Mouse (Mus musculus) forebrain, embryonic 16.5 days (tissue): ENCODE data around the gene Oprm1. TPM values are rescaled to one million over a fixed set of nuclear protein-coding genes. Genes with fewer than 3 reads are reported as not detected.

Experiments used
- ATAC-seq: fragments of 200-750 bp; cut with Nextera tagmentation; 2 replicates; pipeline ENCODE4 v1.8.0; 2017; ENCODE audit warnings: mild to moderate bottlenecking, moderate library complexity
- H3K27ac ChIP-seq: fragments of 300-500 bp; sonication (generic); 2 replicates; pipeline ENCODE4 v1.5.1; 2014; ENCODE audit warnings: low read length, control low read depth
- H3K27me3 ChIP-seq: fragments of 300-500 bp; sonication (generic); replicated peaks from 2 replicates; pipeline ENCODE4 v1.6.1; 2014; ENCODE audit warnings: low read length; ENCODE audit not compliant: control insufficient read depth, insufficient read depth
- H3K36me3 ChIP-seq: fragments of 300-500 bp; sonication (generic); 2 replicates; pipeline ENCODE4 v1.6.1; 2014; ENCODE audit not compliant: control insufficient read depth, insufficient read depth
- H3K4me1 ChIP-seq: fragments of 300-500 bp; sonication (generic); replicated peaks from 2 replicates; pipeline ENCODE4 v1.6.1; 2014; ENCODE audit warnings: low read length; ENCODE audit not compliant: control insufficient read depth, insufficient read depth
- H3K4me2 ChIP-seq: fragments of 300-500 bp; sonication (generic); 2 replicates; pipeline ENCODE4 v1.6.1; 2014; ENCODE audit warnings: mild to moderate bottlenecking, low read length, control low read depth
- H3K4me3 ChIP-seq: fragments of 300-500 bp; sonication (generic); replicated peaks from 2 replicates; pipeline ENCODE4 v1.5.1; 2014; ENCODE audit warnings: mild to moderate bottlenecking, low read length, control low read depth
- H3K9ac ChIP-seq: fragments of 300-500 bp; sonication (generic); replicated peaks from 2 replicates; pipeline ENCODE4 v1.6.1; 2014; ENCODE audit warnings: low read depth, low read length, control low read depth
- H3K9me3 ChIP-seq: fragments of 300-500 bp; sonication (generic); 2 replicates; pipeline ENCODE4 v1.6.1; 2016; ENCODE audit warnings: low read length; ENCODE audit not compliant: control insufficient read depth
- WGBS: fragments of 180-500 bp; shearing (Covaris S2); extraction: QIAGEN DNeasy Blood & Tissue Kit; methylation state at CpG from one replicate; pipeline ENCODE4 v1.1.7; 2014; 5-methylcytosine and 5-hydroxymethylcytosine counted together
- polyA plus RNA-seq: library from polyadenylated mRNA; unstranded; fragments of >200 nt; fragmentation: Nextera tagmentation; extraction: Ambion mirVana; gene quantifications from 2 replicates; pipeline ENCODE4 v1.2.1, GENCODE M21; 2015

Oprm1 gene
- polyA plus RNA-seq, 1 experiment from 2014 or later = 3.3 TPM

GRCm38 (mm10) chr10:6980236-6980635 is 221.9 kb downstream of the Oprm1 start:
- H3K27me3 ChIP-seq = no peaks in the 10 kb centered on the region
- H3K27ac ChIP-seq = peak overlapping the region; percentile 43; the same call in 1 of the 2 replicates
- H3K9me3 ChIP-seq = no peaks in the 10 kb centered on the region
- ATAC-seq = peak; percentile 68
- peaks cover 4% of the 10 kb centered on the region; the same call in 1 of the 2 replicates for H3K4me1 ChIP-seq
- H3K36me3 ChIP-seq = no peaks in the 10 kb centered on the region
- peak overlapping the region; percentile 54 for H3K4me2 ChIP-seq
- peak overlapping the region; percentile 48; the same call in 1 of the 2 replicates for H3K9ac ChIP-seq
- WGBS = 6% methylated on average over 6 of the region's 6 CpGs
- peak overlapping the region; percentile 32 for H3K4me3 ChIP-seq

GRCm38 (mm10) chr10:6982751-6983151 is 224.4 kb downstream of the Oprm1 start:
- Histone ChIP-seq H3K4me3 (no peak overlapping the region), H3K36me3 (no peaks in the 10 kb centered on the region), H3K9ac (no peak overlapping the region), H3K4me1 (peaks cover 4% of the 10 kb centered on the region; the same call in 1 of the 2 replicates), H3K4me2 (no peak overlapping the region), H3K27me3 (no peaks in the 10 kb centered on the region), H3K9me3 (no peaks in the 10 kb centered on the region), H3K27ac (no peak overlapping the region)
- no peak for ATAC-seq
- 82% methylated on average over 2 of the region's 2 CpGs for WGBS

- no peak overlapping the region for H3K27ac ChIP-seq
- WGBS = 95% methylated on average over 2 of the region's 2 CpGs
- no peak overlapping the region for H3K4me3 ChIP-seq
- H3K4me2 ChIP-seq = no peak overlapping the region
- H3K36me3 ChIP-seq = no peaks in the 10 kb centered on the region
- no peaks in the 10 kb centered on the region for H3K9me3 ChIP-seq
- peaks cover 4% of the 10 kb centered on the region; the same call in 1 of the 2 replicates for H3K4me1 ChIP-seq
- no peaks in the 10 kb centered on the region for H3K27me3 ChIP-seq
- H3K9ac ChIP-seq = no peak overlapping the region
- ATAC-seq = no peak
Measured at GRCm38 (mm10) chr10:6983431-6983830, 225.1 kb downstream of the Oprm1 start.

GRCm38 (mm10) chr10:6986246-6986645 is 227.9 kb downstream of the Oprm1 start:
- 84% methylated on average over 4 of the region's 4 CpGs for WGBS
- H3K9ac ChIP-seq = no peak overlapping the region
- no peak overlapping the region for H3K4me3 ChIP-seq
- ATAC-seq = no peak
- H3K4me2 ChIP-seq = no peak overlapping the region
- H3K9me3 ChIP-seq = no peaks in the 10 kb centered on the region
- H3K36me3 ChIP-seq = no peaks in the 10 kb centered on the region
- H3K4me1 ChIP-seq = no peaks in the 10 kb centered on the region
- no peak overlapping the region for H3K27ac ChIP-seq
- H3K27me3 ChIP-seq = no peaks in the 10 kb centered on the region

- Histone ChIP-seq H3K27ac (no peak overlapping the region), H3K9me3 (no peaks in the 10 kb centered on the region), H3K4me1 (no peaks in the 10 kb centered on the region), H3K36me3 (no peaks in the 10 kb centered on the region), H3K4me2 (no peak overlapping the region), H3K4me3 (no peak overlapping the region), H3K9ac (no peak overlapping the region), H3K27me3 (no peaks in the 10 kb centered on the region)
- 63% methylated on average over 4 of the region's 4 CpGs for WGBS
- no peak for ATAC-seq
Measured at GRCm38 (mm10) chr10:6987399-6988098, 229.2 kb downstream of the Oprm1 start.

GRCm38 (mm10) chr10:6988555-6988954 is 230.2 kb downstream of the Oprm1 start:
- Histone ChIP-seq H3K4me1 (no peaks in the 10 kb centered on the region), H3K4me3 (no peak overlapping the region), H3K36me3 (no peaks in the 10 kb centered on the region), H3K27ac (no peak overlapping the region), H3K9me3 (no peaks in the 10 kb centered on the region), H3K27me3 (no peaks in the 10 kb centered on the region), H3K9ac (no peak overlapping the region), H3K4me2 (no peak overlapping the region)
- WGBS = 87% methylated on average over 1 of the region's 1 CpGs
- no peak for ATAC-seq

- H3K27me3 ChIP-seq = no peaks in the 10 kb centered on the region
- H3K9ac ChIP-seq = no peak overlapping the region
- no peak overlapping the region for H3K4me3 ChIP-seq
- no peak for ATAC-seq
- H3K27ac ChIP-seq = no peak overlapping the region
- WGBS = 82% methylated on average over 3 of the region's 3 CpGs
- H3K4me1 ChIP-seq = no peaks in the 10 kb centered on the region
- no peaks in the 10 kb centered on the region for H3K36me3 ChIP-seq
- no peak overlapping the region for H3K4me2 ChIP-seq
- no peaks in the 10 kb centered on the region for H3K9me3 ChIP-seq
Measured at GRCm38 (mm10) chr10:6996895-6997294, 238.6 kb downstream of the Oprm1 start.

- no peaks in the 10 kb centered on the region for H3K27me3 ChIP-seq
- no peak overlapping the region for H3K27ac ChIP-seq
- H3K9me3 ChIP-seq = no peaks in the 10 kb centered on the region
- H3K4me1 ChIP-seq = no peaks in the 10 kb centered on the region
- no peak overlapping the region for H3K9ac ChIP-seq
- H3K4me2 ChIP-seq = no peak overlapping the region
- no peak for ATAC-seq
- WGBS = 96% methylated on average over 4 of the region's 4 CpGs
- no peaks in the 10 kb centered on the region for H3K36me3 ChIP-seq
- no peak overlapping the region for H3K4me3 ChIP-seq
Measured at GRCm38 (mm10) chr10:6998576-6999250, 240.4 kb downstream of the Oprm1 start.

GRCm38 (mm10) chr10:6999355-6999754 is 241.0 kb downstream of the Oprm1 start:
- Histone ChIP-seq H3K4me3 (no peak overlapping the region), H3K4me1 (no peaks in the 10 kb centered on the region), H3K4me2 (no peak overlapping the region), H3K27me3 (no peaks in the 10 kb centered on the region), H3K27ac (no peak overlapping the region), H3K9me3 (no peaks in the 10 kb centered on the region), H3K9ac (no peak overlapping the region), H3K36me3 (no peaks in the 10 kb centered on the region)
- no peak for ATAC-seq
- WGBS = 90% methylated on average over 3 of the region's 3 CpGs
